Mouse (Mus musculus): ENCODE results near the gene Spag17. TPM values are rescaled to one million over a fixed set of nuclear protein-coding genes. Genes with fewer than 3 reads are reported as not detected.

Spag17 gene
- polyA plus RNA-seq, 1 experiment from 2014 or later = 0.36 TPM

DNA sequence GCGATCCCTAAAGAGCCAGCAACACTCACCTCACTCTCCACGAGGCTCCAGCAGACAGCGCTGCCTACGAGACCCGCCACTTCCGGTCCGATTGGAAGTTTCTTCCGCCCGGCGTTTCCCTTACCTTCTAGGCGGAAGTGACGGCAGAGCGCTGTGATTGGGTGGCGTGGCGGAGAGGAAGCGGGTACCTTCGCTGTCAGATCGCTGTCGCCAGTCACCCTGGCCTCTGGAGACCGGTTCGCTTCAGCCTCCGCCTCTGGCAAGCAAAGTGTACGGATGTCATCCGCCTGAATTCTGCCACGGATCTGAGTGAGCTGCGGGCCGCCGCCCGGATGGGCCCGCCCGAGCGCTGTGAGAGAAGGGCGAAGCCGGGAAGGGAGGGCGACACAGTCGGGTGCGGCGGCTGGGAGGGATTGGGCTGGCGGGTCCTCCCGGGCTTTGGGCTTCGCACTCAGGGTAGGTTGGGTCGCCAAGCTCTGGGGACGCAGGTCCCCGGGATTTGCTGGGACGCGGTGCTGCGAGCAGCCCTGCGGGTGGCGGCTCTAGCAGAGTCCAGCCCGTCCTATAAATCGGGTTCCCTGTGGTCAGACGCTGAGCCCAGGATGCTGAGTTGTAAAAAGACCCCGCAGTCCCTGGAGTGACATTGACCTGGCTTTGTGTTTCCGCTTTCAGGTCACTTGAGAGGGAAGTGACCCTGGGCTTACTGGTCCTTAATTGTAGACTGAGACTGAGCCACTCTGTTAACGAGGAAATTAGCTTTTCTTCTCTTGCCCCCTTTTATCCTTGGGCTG is 277.3 kb downstream of the Spag17 start, which contains the start of the genes Gdap2 and Wdr3:
Gene Gdap2, plus strand, starts transcription at position 67 of the 791 bp plus-strand sequence.
Gene Wdr3, minus strand, starts transcription at position 93 of the 791 bp plus-strand sequence.
- Histone ChIP-seq H3K4me2 (ENCODE audit: low read depth, low read length) (peak within 1 kb of the TSS; percentile 84), H3K27me3 (ENCODE audit: insufficient read depth, low read length) (no peaks in the 10 kb centered on the region), H3K9me3 (ENCODE audit: low read length) (no peaks in the 10 kb centered on the region), H3K4me3 (ENCODE audit: low read depth, low read length) (peak within 1 kb of the TSS; percentile 75), H3K4me1 (ENCODE audit: insufficient read depth) (peaks cover 11% of the 10 kb centered on the region; the same call in 1 of the 2 replicates), H3K9ac (replicated peaks) (peak within 1 kb of the TSS; percentile 80), H3K36me3 (replicated peaks; ENCODE audit: insufficient read depth, low read length) (peaks cover 13% of the 10 kb centered on the region), H3K27ac (ENCODE audit: low read depth) (peak within 1 kb of the TSS; percentile 95)
- peak; percentile 96 for DNase-seq
- ATAC-seq = peak; percentile 96
- TF ChIP-seq CTCF (IDR thresholded peaks at IDR 0.05; ENCODE audit: low read depth) = no peak
- no peak for TF ChIP-seq EP300 (IDR thresholded peaks at IDR 0.05; ENCODE audit: low read depth)
- under 1% methylated on average over 55 of the region's 55 CpGs for WGBS (ENCODE audit: insufficient replicate concordance)

DNA sequence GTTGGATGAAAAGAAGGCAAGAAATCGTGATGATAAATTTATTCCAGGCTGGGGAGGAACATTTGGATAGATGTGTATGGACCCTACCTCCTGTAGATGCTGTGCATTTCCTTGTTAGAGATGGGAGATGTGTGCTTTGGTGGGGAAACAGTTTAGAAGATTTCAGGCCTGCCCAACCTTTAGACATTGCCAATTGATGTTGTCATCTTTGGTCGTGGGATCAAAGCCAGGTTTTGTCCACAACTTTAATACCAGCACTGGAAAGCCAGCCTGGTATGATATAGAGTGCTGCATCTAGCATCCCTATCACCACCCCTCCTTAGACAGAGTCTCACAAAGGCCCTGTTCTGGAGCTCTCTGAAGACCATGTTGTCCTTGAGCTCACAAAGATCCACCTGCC is 278.4 kb downstream of the Spag17 start:
- peaks cover 11% of the 10 kb centered on the region; the same call in 1 of the 2 replicates for H3K4me1 ChIP-seq (ENCODE audit: insufficient read depth)
- no peak overlapping the region for H3K9ac ChIP-seq (replicated peaks)
- H3K4me2 ChIP-seq (ENCODE audit: low read depth, low read length) = peak overlapping the region; percentile 84
- H3K27ac ChIP-seq (ENCODE audit: low read depth) = no peak overlapping the region
- DNase-seq = no peak
- no peak for ATAC-seq
- TF ChIP-seq EP300 (IDR thresholded peaks at IDR 0.05; ENCODE audit: low read depth) = no peak
- TF ChIP-seq CTCF (IDR thresholded peaks at IDR 0.05; ENCODE audit: low read depth) = no peak
- H3K9me3 ChIP-seq (ENCODE audit: low read length) = no peaks in the 10 kb centered on the region
- no peak overlapping the region for H3K4me3 ChIP-seq (ENCODE audit: low read depth, low read length)
- 72% methylated on average over 2 of the region's 2 CpGs for WGBS (ENCODE audit: insufficient replicate concordance)
- no peaks in the 10 kb centered on the region for H3K27me3 ChIP-seq (ENCODE audit: insufficient read depth, low read length)
- peaks cover 8% of the 10 kb centered on the region for H3K36me3 ChIP-seq (replicated peaks; ENCODE audit: insufficient read depth, low read length)

- H3K9me3 ChIP-seq (ENCODE audit: low read length) = no peaks in the 10 kb centered on the region
- H3K4me2 ChIP-seq (ENCODE audit: low read depth, low read length) = peak overlapping the region; percentile 40
- no peak overlapping the region for H3K4me3 ChIP-seq (ENCODE audit: low read depth, low read length)
- TF ChIP-seq EP300 (IDR thresholded peaks at IDR 0.05; ENCODE audit: low read depth) = no peak
- TF ChIP-seq CTCF (IDR thresholded peaks at IDR 0.05; ENCODE audit: low read depth) = no peak
- H3K4me1 ChIP-seq (ENCODE audit: insufficient read depth) = peaks cover 11% of the 10 kb centered on the region; the same call in 1 of the 2 replicates
- no peaks in the 10 kb centered on the region for H3K27me3 ChIP-seq (ENCODE audit: insufficient read depth, low read length)
- peak overlapping the region; percentile 77 for H3K27ac ChIP-seq (ENCODE audit: low read depth)
- H3K9ac ChIP-seq (replicated peaks) = no peak overlapping the region
- ATAC-seq (peak; percentile 13; the same call in 1 of the 2 replicates), DNase-seq (no peak)
- no peaks in the 10 kb centered on the region; the same call in none of the 2 replicates for H3K36me3 ChIP-seq (replicated peaks; ENCODE audit: insufficient read depth, low read length)
Measured at GRCm38 (mm10) chr3:100164991-100165390, 279.8 kb downstream of the Spag17 start.

- Histone ChIP-seq H3K9me3 (ENCODE audit: low read length) (no peaks in the 10 kb centered on the region), H3K4me3 (ENCODE audit: low read depth, low read length) (no peak overlapping the region), H3K27me3 (ENCODE audit: insufficient read depth, low read length) (no peaks in the 10 kb centered on the region), H3K36me3 (replicated peaks; ENCODE audit: insufficient read depth, low read length) (peaks cover 65% of the 10 kb centered on the region), H3K9ac (replicated peaks) (no peak overlapping the region), H3K27ac (ENCODE audit: low read depth) (no peak overlapping the region), H3K4me2 (ENCODE audit: low read depth, low read length) (no peak overlapping the region), H3K4me1 (ENCODE audit: insufficient read depth) (no peaks in the 10 kb centered on the region)
- 54% methylated on average over 2 of the region's 2 CpGs for WGBS (ENCODE audit: insufficient replicate concordance)
- TF ChIP-seq CTCF (IDR thresholded peaks at IDR 0.05; ENCODE audit: low read depth) (no peak), EP300 (IDR thresholded peaks at IDR 0.05; ENCODE audit: low read depth) (no peak)
- DNase-seq = no peak
- peak; percentile 33; the same call in 1 of the 2 replicates for ATAC-seq
Measured at GRCm38 (mm10) chr3:100176031-100176430, 290.8 kb downstream of the Spag17 start.

DNA sequence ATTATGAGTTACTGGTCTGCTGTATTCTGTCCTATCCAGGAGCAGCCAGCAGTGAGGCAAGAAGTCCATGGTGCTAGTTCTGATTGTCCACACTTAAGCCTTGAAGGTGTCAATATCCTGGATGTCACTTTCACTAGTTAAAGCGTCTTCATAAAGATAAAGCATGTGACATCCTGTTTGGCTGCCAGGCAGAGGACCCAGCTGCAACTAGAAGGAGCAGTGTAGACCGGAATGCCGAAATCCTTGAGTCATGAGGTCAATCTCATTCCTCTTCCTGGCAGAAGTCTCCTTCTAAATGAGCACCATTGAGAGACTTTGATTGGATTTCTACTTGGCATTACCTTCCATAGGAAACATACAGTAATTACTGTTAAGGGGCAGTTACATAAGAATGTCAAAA is 295.3 kb downstream of the Spag17 start:
- H3K9me3 ChIP-seq (ENCODE audit: low read length) = no peaks in the 10 kb centered on the region
- no peak for TF ChIP-seq CTCF (IDR thresholded peaks at IDR 0.05; ENCODE audit: low read depth)
- no peak for TF ChIP-seq EP300 (IDR thresholded peaks at IDR 0.05; ENCODE audit: low read depth)
- H3K4me2 ChIP-seq (ENCODE audit: low read depth, low read length) = no peak overlapping the region
- no peak overlapping the region for H3K4me3 ChIP-seq (ENCODE audit: low read depth, low read length)
- no peaks in the 10 kb centered on the region for H3K27me3 ChIP-seq (ENCODE audit: insufficient read depth, low read length)
- peaks cover 42% of the 10 kb centered on the region for H3K36me3 ChIP-seq (replicated peaks; ENCODE audit: insufficient read depth, low read length)
- 68% methylated on average over 3 of the region's 3 CpGs for WGBS (ENCODE audit: insufficient replicate concordance)
- no peak for ATAC-seq
- H3K27ac ChIP-seq (ENCODE audit: low read depth) = no peak overlapping the region
- no peak overlapping the region for H3K9ac ChIP-seq (replicated peaks)
- H3K4me1 ChIP-seq (ENCODE audit: insufficient read depth) = no peaks in the 10 kb centered on the region
- no peak for DNase-seq

DNA sequence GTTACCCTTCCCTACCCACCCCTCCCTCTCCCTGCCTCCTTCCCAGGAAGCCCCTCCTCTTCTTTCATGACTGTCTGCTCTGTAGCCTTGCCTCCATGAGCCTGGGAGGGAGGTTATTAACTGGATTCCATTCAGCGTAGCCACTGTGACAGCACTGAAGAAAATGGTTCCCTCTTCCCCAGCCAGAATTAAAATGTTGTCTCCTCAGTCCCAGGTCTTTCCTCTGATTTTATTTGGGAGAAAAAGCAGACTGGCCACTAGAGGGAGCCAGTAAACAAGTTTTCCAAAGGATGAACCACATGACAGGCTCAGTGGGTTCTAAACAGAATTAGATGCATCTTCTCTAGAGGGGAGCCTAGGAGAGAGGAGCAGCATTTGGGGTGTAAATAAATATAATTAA is 304.2 kb downstream of the Spag17 start:
- Histone ChIP-seq H3K27ac (ENCODE audit: low read depth) (no peak overlapping the region), H3K27me3 (ENCODE audit: insufficient read depth, low read length) (no peaks in the 10 kb centered on the region), H3K4me3 (ENCODE audit: low read depth, low read length) (no peak overlapping the region), H3K4me2 (ENCODE audit: low read depth, low read length) (no peak overlapping the region), H3K9me3 (ENCODE audit: low read length) (no peaks in the 10 kb centered on the region), H3K36me3 (replicated peaks; ENCODE audit: insufficient read depth, low read length) (peaks cover 54% of the 10 kb centered on the region), H3K9ac (replicated peaks) (no peak overlapping the region), H3K4me1 (ENCODE audit: insufficient read depth) (no peaks in the 10 kb centered on the region)
- TF ChIP-seq CTCF (IDR thresholded peaks at IDR 0.05; ENCODE audit: low read depth) (peak; percentile 77), EP300 (IDR thresholded peaks at IDR 0.05; ENCODE audit: low read depth) (no peak)
- WGBS (ENCODE audit: insufficient replicate concordance) = 48% methylated on average over 1 of the region's 1 CpGs
- ATAC-seq (no peak), DNase-seq (peak; percentile 51)

Data from liver, postnatal 0 days (tissue).